Mouse (Mus musculus) embryonic facial prominence, embryonic 11.5 days (tissue): ENCODE measurements around the gene Tlx3. TPM values are rescaled to one million over a fixed set of nuclear protein-coding genes. Genes with fewer than 3 reads are reported as not detected.

Experiments used
- ATAC-seq: fragments of 200-750 bp; cut with Nextera tagmentation; replicated peaks from 2 replicates; pipeline ENCODE4 v1.8.0; 2017; ENCODE audit warnings: low read depth; ENCODE audit not compliant: insufficient number of reproducible peaks, low FRiP score, low TSS enrichment
- DNase-seq: peaks from one replicate; pipeline ENCODE4 v3.0.0-alpha.2; 2015; ENCODE audit warnings: low spot score
- H3K27ac ChIP-seq: fragments of 300-500 bp; sonication (generic); replicated peaks from 2 replicates; pipeline ENCODE4 v1.5.1; 2014; ENCODE audit warnings: mild to moderate bottlenecking, low read depth, low read length, control low read depth
- H3K27me3 ChIP-seq: fragments of 300-500 bp; sonication (generic); 2 replicates; pipeline ENCODE4 v1.6.1; 2014; ENCODE audit warnings: mild to moderate bottlenecking, low read length, moderate library complexity, mixed read lengths; ENCODE audit not compliant: control insufficient read depth, insufficient read depth
- H3K36me3 ChIP-seq: fragments of 300-500 bp; sonication (generic); replicated peaks from 2 replicates; pipeline ENCODE4 v1.6.1; 2014; ENCODE audit warnings: low read depth, mild to moderate bottlenecking, low read length, moderate library complexity, mixed read lengths; ENCODE audit not compliant: control insufficient read depth, insufficient read depth
- H3K4me1 ChIP-seq: fragments of 300-500 bp; sonication (generic); 2 replicates; pipeline ENCODE4 v1.6.1; 2014; ENCODE audit warnings: low read length, mixed read lengths; ENCODE audit not compliant: control insufficient read depth, insufficient read depth
- H3K4me2 ChIP-seq: fragments of 300-500 bp; sonication (generic); 2 replicates; pipeline ENCODE4 v1.6.1; 2014; ENCODE audit warnings: low read depth, mild to moderate bottlenecking, control low read depth, low read length, moderate library complexity
- H3K4me3 ChIP-seq: fragments of 300-500 bp; sonication (generic); 2 replicates; pipeline ENCODE4 v1.5.1; 2014; ENCODE audit warnings: low read depth, low read length, control low read depth
- H3K9ac ChIP-seq: fragments of 300-500 bp; sonication (generic); replicated peaks from 2 replicates; pipeline ENCODE4 v1.6.1; 2014; ENCODE audit warnings: mild to moderate bottlenecking, control low read depth, low read length
- H3K9me3 ChIP-seq: fragments of 300-500 bp; sonication (generic); replicated peaks from 2 replicates; pipeline ENCODE4 v1.6.1; 2016; ENCODE audit warnings: mild to moderate bottlenecking, low read length, inconsistent platforms, mixed read lengths; ENCODE audit not compliant: control insufficient read depth
- WGBS: fragments of 180-500 bp; shearing (Covaris S2); extraction: QIAGEN DNeasy Blood & Tissue Kit; methylation state at CpG from one replicate; pipeline ENCODE4 v1.1.7; 2014; 5-methylcytosine and 5-hydroxymethylcytosine counted together
- polyA plus RNA-seq: library from polyadenylated mRNA; unstranded; fragments of >200 nt; fragmentation: Nextera tagmentation; extraction: Ambion mirVana; gene quantifications from 2 replicates; pipeline ENCODE4 v1.2.1, GENCODE M21; 2014

Tlx3 gene
- polyA plus RNA-seq, 1 experiment from 2014 or later, result 6.0 TPM

GRCm38 (mm10) chr11:33195531-33196446 is 7.6 kb downstream of the Tlx3 start:
- Histone ChIP-seq H3K4me2 (no peak overlapping the region), H3K27me3 (peaks cover 64% of the 10 kb centered on the region), H3K9ac (no peak overlapping the region), H3K9me3 (no peaks in the 10 kb centered on the region), H3K27ac (no peak overlapping the region), H3K4me3 (no peak overlapping the region), H3K36me3 (no peaks in the 10 kb centered on the region), H3K4me1 (peaks cover 6% of the 10 kb centered on the region; the same call in 1 of the 2 replicates)
- ATAC-seq (no peak), DNase-seq (no peak)
- 4% methylated on average over 25 of the region's 25 CpGs for whole genome bisulfite sequencing

DNA sequence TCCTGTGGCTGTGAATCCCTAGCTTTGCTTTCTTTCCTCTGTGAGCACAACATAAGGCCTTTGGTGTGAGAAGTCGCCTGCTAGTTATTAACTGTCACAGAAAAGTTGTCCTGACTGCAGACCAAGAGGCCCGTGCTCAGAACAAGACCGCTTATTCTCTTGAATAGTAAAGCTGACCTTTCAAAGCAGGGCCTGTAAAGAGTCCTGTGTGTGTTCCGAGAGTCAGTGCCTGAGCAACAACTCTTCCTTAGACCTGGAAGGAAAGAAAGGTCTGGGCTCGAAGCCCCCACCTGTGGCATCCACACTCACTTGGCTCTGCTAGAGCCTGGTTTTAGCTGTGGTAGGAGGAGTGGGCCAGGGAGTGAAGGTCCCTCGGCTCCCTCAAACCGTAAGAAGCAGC is 8.3 kb downstream of the Tlx3 start:
- 14% methylated on average over 7 of the region's 7 CpGs for WGBS
- ATAC-seq (no peak), DNase-seq (no peak)
- no peak overlapping the region for H3K4me2 ChIP-seq
- no peak overlapping the region for H3K27ac ChIP-seq
- peaks cover 57% of the 10 kb centered on the region for H3K27me3 ChIP-seq
- peaks cover under 1% of the 10 kb centered on the region; the same call in 1 of the 2 replicates for H3K4me1 ChIP-seq
- H3K9me3 ChIP-seq, result no peaks in the 10 kb centered on the region
- H3K36me3 ChIP-seq, result no peaks in the 10 kb centered on the region
- no peak overlapping the region for H3K9ac ChIP-seq
- H3K4me3 ChIP-seq, result no peak overlapping the region

DNA sequence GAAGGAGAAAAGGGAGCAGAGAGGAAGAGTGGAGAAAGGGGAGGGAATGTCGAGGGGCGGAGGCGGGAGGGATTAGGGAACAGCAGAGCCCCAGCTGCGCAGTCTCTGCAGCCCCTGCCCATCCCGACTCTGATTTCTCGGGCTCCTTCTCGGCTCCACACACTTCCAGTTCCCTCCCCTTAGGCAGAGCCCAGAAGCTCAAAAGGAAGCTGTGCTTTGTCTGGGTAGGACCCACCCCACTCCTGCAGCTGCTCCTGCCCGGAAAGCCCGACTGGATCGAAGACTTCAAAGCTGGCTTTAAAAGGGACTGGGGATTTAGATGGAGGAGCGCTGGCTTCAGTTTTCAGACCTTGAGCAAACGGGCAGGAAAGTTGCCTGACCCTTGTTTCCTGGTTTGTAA is 9.7 kb downstream of the Tlx3 start:
- DNase-seq (no peak), ATAC-seq (peak; percentile 63; the same call in 1 of the 2 replicates)
- H3K4me3 ChIP-seq, result no peak overlapping the region
- H3K27ac ChIP-seq, result no peak overlapping the region
- H3K9ac ChIP-seq, result 0 out of 2 replicates have a peak overlapping the region, but pooled peaks have one; percentile 18
- H3K36me3 ChIP-seq, result no peaks in the 10 kb centered on the region
- H3K4me2 ChIP-seq, result peak overlapping the region; percentile 7; the same call in 1 of the 2 replicates
- no peaks in the 10 kb centered on the region for H3K9me3 ChIP-seq
- WGBS, result 0% methylated on average over 12 of the region's 12 CpGs
- peaks cover 49% of the 10 kb centered on the region for H3K27me3 ChIP-seq
- no peaks in the 10 kb centered on the region for H3K4me1 ChIP-seq

GRCm38 (mm10) chr11:33181804-33182203 is 21.6 kb downstream of the Tlx3 start:
- no peaks in the 10 kb centered on the region; the same call in 1 of the 2 replicates for H3K27me3 ChIP-seq
- no peak overlapping the region for H3K4me3 ChIP-seq
- ATAC-seq (no peak), DNase-seq (no peak)
- no peak overlapping the region for H3K27ac ChIP-seq
- no peak overlapping the region for H3K9ac ChIP-seq
- H3K4me1 ChIP-seq, result peaks cover 4% of the 10 kb centered on the region; the same call in 1 of the 2 replicates
- WGBS, result 79% methylated on average over 3 of the region's 3 CpGs
- no peaks in the 10 kb centered on the region for H3K9me3 ChIP-seq
- no peak overlapping the region for H3K4me2 ChIP-seq
- H3K36me3 ChIP-seq, result no peaks in the 10 kb centered on the region

DNA sequence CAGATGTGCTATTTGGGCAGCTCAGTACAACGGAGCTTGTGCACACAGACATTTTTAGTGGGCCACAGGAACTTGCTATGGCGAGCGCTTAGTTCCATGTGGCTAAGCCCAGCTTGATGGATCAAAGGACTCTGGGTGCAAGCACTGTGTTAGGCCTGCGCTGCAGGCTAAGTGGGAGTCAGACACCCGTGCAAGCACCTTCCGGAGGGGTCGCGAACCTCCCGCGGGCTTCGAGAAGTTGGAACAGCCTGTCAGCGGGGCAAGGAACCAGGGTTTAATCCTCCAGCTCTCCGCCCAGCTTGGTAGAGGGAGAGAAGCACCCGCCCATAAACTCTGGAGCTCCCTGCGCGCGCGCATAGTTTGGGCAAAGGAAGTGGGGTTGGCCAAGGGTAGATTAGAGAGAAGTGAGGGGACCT is 22.7 kb downstream of the Tlx3 start:
- Histone ChIP-seq H3K36me3 (no peaks in the 10 kb centered on the region), H3K4me2 (peak overlapping the region; percentile 51), H3K27ac (no peak overlapping the region), H3K4me3 (peak overlapping the region; percentile 14; the same call in 1 of the 2 replicates), H3K27me3 (peaks cover 3% of the 10 kb centered on the region; the same call in 1 of the 2 replicates), H3K4me1 (peaks cover 4% of the 10 kb centered on the region; the same call in 1 of the 2 replicates), H3K9ac (peak overlapping the region; percentile 26; the same call in 1 of the 2 replicates), H3K9me3 (no peaks in the 10 kb centered on the region)
- under 1% methylated on average over 18 of the region's 18 CpGs for WGBS
- peak; percentile 61 for DNase-seq
- peak; percentile 25; the same call in 1 of the 2 replicates for ATAC-seq

DNA sequence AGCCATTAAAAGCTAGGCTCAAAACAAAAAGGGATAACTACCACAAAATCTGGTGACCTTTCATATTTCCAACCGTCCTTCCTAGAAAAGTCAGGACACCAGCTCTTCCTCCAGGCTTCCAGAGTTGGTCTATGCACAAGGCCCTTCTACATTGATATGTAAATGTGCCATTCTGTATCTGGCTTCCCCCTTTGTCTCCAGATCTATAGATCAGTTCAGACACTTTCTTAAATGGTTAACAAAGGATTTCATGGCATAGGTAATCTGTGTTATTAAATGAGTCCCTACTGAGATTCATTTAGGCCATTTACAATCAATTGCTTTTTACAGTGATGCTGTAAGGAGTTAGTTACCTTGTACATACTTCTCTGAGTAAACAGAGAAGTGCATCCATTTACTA is 23.6 kb downstream of the Tlx3 start:
- Histone ChIP-seq H3K27me3 (peaks cover 3% of the 10 kb centered on the region; the same call in 1 of the 2 replicates), H3K4me2 (no peak overlapping the region), H3K9ac (no peak overlapping the region), H3K4me1 (peaks cover 4% of the 10 kb centered on the region; the same call in 1 of the 2 replicates), H3K9me3 (no peaks in the 10 kb centered on the region), H3K36me3 (no peaks in the 10 kb centered on the region), H3K27ac (no peak overlapping the region), H3K4me3 (no peak overlapping the region)
- no peak for DNase-seq
- WGBS, result 34% methylated on average over 1 of the region's 1 CpGs
- ATAC-seq, result no peak

- no peak overlapping the region for H3K4me3 ChIP-seq
- H3K4me1 ChIP-seq, result peaks cover 4% of the 10 kb centered on the region; the same call in 1 of the 2 replicates
- no peak overlapping the region for H3K9ac ChIP-seq
- 31% methylated on average over 20 of the region's 20 CpGs for WGBS
- H3K27ac ChIP-seq, result no peak overlapping the region
- H3K27me3 ChIP-seq, result peaks cover 3% of the 10 kb centered on the region; the same call in 1 of the 2 replicates
- peak; percentile 56; the same call in 1 of the 2 replicates for ATAC-seq
- no peaks in the 10 kb centered on the region for H3K9me3 ChIP-seq
- no peaks in the 10 kb centered on the region for H3K36me3 ChIP-seq
- no peak overlapping the region for H3K4me2 ChIP-seq
- peak; percentile 81 for DNase-seq
Measured at GRCm38 (mm10) chr11:33176525-33177245, 26.7 kb downstream of the Tlx3 start.
